Mouse (Mus musculus): ENCODE data around the gene Spem1.
"Not testable (repeated sequence)": the region's sequence is repeated elsewhere in the genome, so short reads cannot be mapped to it uniquely, and the experiment has no call there.

Gene Spem1

GRCm38 (mm10) chr11:69822080-69822479 lies at the start of gene Spem1:
Gene Spem1, minus strand, starts transcription at chr11:69822180.
- in situ Hi-C loops (cut with MboI, MseI): no loop called here

- in situ Hi-C loops (cut with MboI, MseI): no loop called here
These were observed 48.5 kb upstream of the Spem1 start for GRCm38 (mm10) chr11:69870289-69871069.

- in situ Hi-C loops (cut with MboI, MseI): no loop called here
These were observed 45.4 kb upstream of the Spem1 start for GRCm38 (mm10) chr11:69867335-69867734.

GRCm38 (mm10) chr11:69865561-69865960 lies 43.6 kb upstream of the Spem1 start:
- in situ Hi-C loops (cut with MboI, MseI): no loop called here

GRCm38 (mm10) chr11:69864138-69864860 lies 42.3 kb upstream of the Spem1 start:
- in situ Hi-C loops (cut with MboI, MseI): no loop called here

- in situ Hi-C loops (cut with MboI, MseI): not testable (repeated sequence)
These were observed 41.7 kb upstream of the Spem1 start for GRCm38 (mm10) chr11:69863729-69864128.

GRCm38 (mm10) chr11:69858113-69858998 lies 36.4 kb upstream of the Spem1 start, which contains the start of gene Tnk1:
Gene Tnk1, minus strand, starts transcription at chr11:69858730.
- in situ Hi-C loops (cut with MboI, MseI): no loop called here

- in situ Hi-C loops (cut with MboI, MseI): no loop called here
These were observed 33.4 kb upstream of the Spem1 start for GRCm38 (mm10) chr11:69855347-69855746.

- in situ Hi-C loops (cut with MboI, MseI): no loop called here
These were observed 32.7 kb upstream of the Spem1 start for GRCm38 (mm10) chr11:69854680-69855079.

- in situ Hi-C loops (cut with MboI, MseI): no loop called here
These were observed 32.0 kb upstream of the Spem1 start for GRCm38 (mm10) chr11:69853994-69854393.

- in situ Hi-C loops (cut with MboI, MseI): no loop called here
These were observed 28.8 kb upstream of the Spem1 start for GRCm38 (mm10) chr11:69850754-69851153.

GRCm38 (mm10) chr11:69849884-69850283 lies 27.9 kb upstream of the Spem1 start:
- in situ Hi-C loops (cut with MboI, MseI): no loop called here

- in situ Hi-C loops (cut with MboI, MseI): no loop called here
These were observed 27.1 kb upstream of the Spem1 start for GRCm38 (mm10) chr11:69849128-69849527.

- in situ Hi-C loops (cut with MboI, MseI): no loop called here
These were observed 26.0 kb upstream of the Spem1 start for GRCm38 (mm10) chr11:69848021-69848420.

GRCm38 (mm10) chr11:69846738-69847688 lies 25.0 kb upstream of the Spem1 start:
- in situ Hi-C loops (cut with MboI, MseI): no loop called here

- in situ Hi-C loops (cut with MboI, MseI): no loop called here
These were observed 24.3 kb upstream of the Spem1 start, which contains the start of gene Plscr3 for GRCm38 (mm10) chr11:69846198-69846680. Gene Plscr3, plus strand, starts transcription at chr11:69846376.

GRCm38 (mm10) chr11:69838714-69839104 lies 16.7 kb upstream of the Spem1 start:
- in situ Hi-C loops (cut with MboI, MseI): loop anchor here in 1 of 2 experiments (5.0 kb wide), 1 partner anchor 81 kb away; the partner anchor contains the start of gene Polr2a

GRCm38 (mm10) chr11:69837952-69838713 lies 16.2 kb upstream of the Spem1 start, which contains the start of gene Tmem256:
Gene Tmem256, plus strand, starts transcription at chr11:69838514.
- in situ Hi-C loops (cut with MboI, MseI): loop anchor here in 1 of 2 experiments (5.0 kb wide), 1 partner anchor 81 kb away; the partner anchor contains the start of gene Polr2a

GRCm38 (mm10) chr11:69837604-69837951 lies 15.6 kb upstream of the Spem1 start, which contains the start of gene Nlgn2:
Gene Nlgn2, minus strand, starts transcription at chr11:69837784.
- in situ Hi-C loops (cut with MboI, MseI): loop anchor here in 1 of 2 experiments (5.0 kb wide), 1 partner anchor 80 kb away; the partner anchor contains the start of gene Polr2a
